ENCODE assay signal across 22 mouse cellular contexts in the genomic region with DNA sequence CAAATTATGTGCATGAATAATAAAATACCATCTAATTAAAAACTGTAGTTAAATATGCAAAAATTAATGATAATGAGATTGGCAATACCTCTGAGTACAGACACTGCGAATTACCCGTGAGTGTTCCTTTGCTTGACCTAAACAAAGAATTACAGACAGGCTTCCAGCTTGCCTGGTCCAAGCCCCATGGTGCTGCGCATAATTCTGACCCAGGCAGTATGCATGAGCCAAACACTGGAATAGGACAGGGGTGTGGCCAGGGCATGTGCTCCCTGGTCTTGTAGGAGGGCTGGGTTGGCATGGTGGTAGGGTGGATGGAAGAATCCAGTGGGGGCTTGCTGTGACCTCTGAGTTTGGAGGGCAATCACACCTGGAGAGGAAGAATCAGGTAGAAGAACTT.
DNase-seq lines count a peak whose midpoint lies in the region; ATAC-seq and TF ChIP-seq lines count a peak whose summit lies in the region.
"Had no signal": no experiment of that assay in that cellular context is flagged by ENCODE, and none has a peak within 500 bp of the region (broad histone marks: within the 10 kb centered on the region; RNA-seq: fewer than 3 reads in every experiment).

No protein-coding gene starts in this region.

- 0 out of 2 replicates have a peak overlapping the region, but pooled peaks have one; percentile 17 for H3K4me2 ChIP-seq in forebrain, embryonic 12.5 days
- no peak overlapping the region for H3K4me2 ChIP-seq in forebrain, postnatal 0 days (ENCODE audit: low read depth)
- no peak overlapping the region for H3K4me2 ChIP-seq in hindbrain, embryonic 12.5 days (replicated peaks)
- 0 out of 2 replicates have a peak overlapping the region, but pooled peaks have one; percentile 1 for H3K4me2 ChIP-seq in midbrain, embryonic 15.5 days
- H3K4me2 ChIP-seq: hindbrain, embryonic 15.5 days; liver, embryonic 13.5 days; lung, embryonic 15.5 days had no signal

- H3K27ac ChIP-seq in forebrain, embryonic 12.5 days, result peak overlapping the region; percentile 42; the same call in 1 of the 2 replicates
- H3K27ac ChIP-seq in forebrain, postnatal 0 days (ENCODE audit: low read depth, low read length), result no peak overlapping the region
- peak overlapping the region; percentile 62; the same call in 1 of the 2 replicates for H3K27ac ChIP-seq in hindbrain, embryonic 12.5 days
- H3K27ac ChIP-seq in midbrain, embryonic 15.5 days, result peak overlapping the region; percentile 36; the same call in 1 of the 2 replicates
- H3K27ac ChIP-seq: gastrocnemius, adult 2 months; heart, embryonic 10.5 days; hindbrain, embryonic 15.5 days; kidney, postnatal 0 days; limb, embryonic 13.5 days; liver, embryonic 13.5 days; lung, embryonic 15.5 days; macrophage had no signal

- DNase-seq in forebrain, postnatal 0 days, result no peak
- peak; percentile 64 for DNase-seq in brain, embryonic 14.5 days (ENCODE audit: low read depth)
- DNase-seq in spleen, postnatal 14 days (ENCODE audit: low spot score in 2 of 2), result no peak
- no peak for DNase-seq in right cerebral cortex, postnatal 25 days
- no peak for DNase-seq in cerebellum, adult 9-10 months
- DNase-seq: adrenal gland, adult 8-10 months; cerebellum, postnatal 25 days; kidney, adult 11 months; liver, embryonic 13.5 days; thymus, postnatal 36 days had no signal

- peaks cover 19% of the 10 kb centered on the region for H3K4me1 ChIP-seq in forebrain, embryonic 12.5 days
- H3K4me1 ChIP-seq in forebrain, postnatal 0 days (ENCODE audit: insufficient read depth), result no peaks in the 10 kb centered on the region; the same call in 1 of the 2 replicates
- peaks cover 18% of the 10 kb centered on the region for H3K4me1 ChIP-seq in hindbrain, embryonic 12.5 days
- peaks cover 10% of the 10 kb centered on the region for H3K4me1 ChIP-seq in midbrain, embryonic 15.5 days
- H3K4me1 ChIP-seq: liver, embryonic 13.5 days had no signal

- H3K36me3 ChIP-seq in forebrain, embryonic 12.5 days (replicated peaks), result no peaks in the 10 kb centered on the region
- no peaks in the 10 kb centered on the region for H3K36me3 ChIP-seq in forebrain, postnatal 0 days (ENCODE audit: insufficient read depth)
- no peaks in the 10 kb centered on the region for H3K36me3 ChIP-seq in hindbrain, embryonic 12.5 days
- H3K36me3 ChIP-seq in midbrain, embryonic 15.5 days (replicated peaks), result no peaks in the 10 kb centered on the region
- H3K36me3 ChIP-seq: heart, embryonic 10.5 days; hindbrain, embryonic 15.5 days; limb, embryonic 13.5 days; liver, embryonic 13.5 days; lung, embryonic 15.5 days had no signal

- peaks cover 45% of the 10 kb centered on the region for H3K27me3 ChIP-seq in forebrain, embryonic 12.5 days
- H3K27me3 ChIP-seq in forebrain, postnatal 0 days (ENCODE audit: insufficient read depth, low read length), result no peaks in the 10 kb centered on the region; the same call in 1 of the 2 replicates
- H3K27me3 ChIP-seq in hindbrain, embryonic 12.5 days, result peaks cover 4% of the 10 kb centered on the region; the same call in 1 of the 2 replicates
- no peaks in the 10 kb centered on the region; the same call in 1 of the 2 replicates for H3K27me3 ChIP-seq in midbrain, embryonic 15.5 days (replicated peaks)
- H3K27me3 ChIP-seq: Patski had no signal

- H3K4me3 ChIP-seq in forebrain, embryonic 12.5 days (replicated peaks), result no peak overlapping the region
- no peak overlapping the region for H3K4me3 ChIP-seq in forebrain, postnatal 0 days (ENCODE audit: low read depth, low read length)
- H3K4me3 ChIP-seq in hindbrain, embryonic 12.5 days, result no peak overlapping the region
- no peak overlapping the region for H3K4me3 ChIP-seq in midbrain, embryonic 15.5 days
- H3K4me3 ChIP-seq: gastrocnemius, adult 2 months; heart, embryonic 10.5 days; hindbrain, embryonic 15.5 days; limb, embryonic 13.5 days; liver, embryonic 13.5 days; lung, embryonic 15.5 days had no signal

- TF ChIP-seq POLR2A in brain, embryonic 14.5 days (IDR thresholded peaks at IDR 0.05; ENCODE audit: borderline replicate concordance, extremely low read depth, insufficient read depth, insufficient read length, poor library complexity, severe bottlenecking), result no peak

- ATAC-seq in forebrain, embryonic 12.5 days (ENCODE audit: low FRiP score), result peak; percentile 58; the same call in 1 of the 2 replicates
- ATAC-seq in forebrain, postnatal 0 days, result no peak
- ATAC-seq in hindbrain, embryonic 12.5 days (ENCODE audit: low FRiP score), result peak; percentile 70
- ATAC-seq in midbrain, embryonic 15.5 days (replicated peaks), result peak; percentile 76
- ATAC-seq: CD4-positive, CD25-positive, alpha-beta regulatory T cell, adult 4 months; Patski had no signal

- no peak overlapping the region for H3K9ac ChIP-seq in forebrain, embryonic 12.5 days
- no peak overlapping the region for H3K9ac ChIP-seq in forebrain, postnatal 0 days
- H3K9ac ChIP-seq in hindbrain, embryonic 12.5 days, result no peak overlapping the region
- H3K9ac ChIP-seq in midbrain, embryonic 15.5 days, result no peak overlapping the region
- H3K9ac ChIP-seq: hindbrain, embryonic 15.5 days; limb, embryonic 13.5 days; liver, embryonic 13.5 days; lung, embryonic 15.5 days had no signal

- WGBS in forebrain, embryonic 12.5 days, result 54% methylated on average over 3 of the region's 3 CpGs
- WGBS in forebrain, postnatal 0 days, result 27% methylated on average over 3 of the region's 3 CpGs
- WGBS in hindbrain, embryonic 12.5 days, result 48% methylated on average over 3 of the region's 3 CpGs
- 50% methylated on average over 3 of the region's 3 CpGs for WGBS in midbrain, embryonic 15.5 days

- TF ChIP-seq CTCF in forebrain, postnatal 0 days (IDR thresholded peaks at IDR 0.05; ENCODE audit: low read depth), result no peak
- TF ChIP-seq CTCF in brain, embryonic 14.5 days (IDR thresholded peaks at IDR 0.05; ENCODE audit: borderline replicate concordance, extremely low read depth, insufficient read depth, insufficient read length), result no peak

- no peaks in the 10 kb centered on the region for H3K9me3 ChIP-seq in forebrain, embryonic 12.5 days
- no peaks in the 10 kb centered on the region for H3K9me3 ChIP-seq in forebrain, postnatal 0 days (ENCODE audit: low read length)
- H3K9me3 ChIP-seq in hindbrain, embryonic 12.5 days (replicated peaks), result no peaks in the 10 kb centered on the region
- H3K9me3 ChIP-seq in midbrain, embryonic 15.5 days, result no peaks in the 10 kb centered on the region
- H3K9me3 ChIP-seq: heart, embryonic 10.5 days; hindbrain, embryonic 15.5 days; limb, embryonic 13.5 days; liver, embryonic 13.5 days; lung, embryonic 15.5 days had no signal

Comparison
In these comparisons a context has a peak if more than half of its experiments do, and no peak if none do; other contexts are left out.
1. H3K4me2 ChIP-seq: peak in forebrain, embryonic 12.5 days (single experiment) and midbrain, embryonic 15.5 days (single experiment); none in forebrain, postnatal 0 days (single experiment) and hindbrain, embryonic 12.5 days (single experiment).